Mouse (Mus musculus) brain, embryonic 14.5 days (tissue): ENCODE data around the gene Trpm3.

ENCODE experiments used
- CTCF ChIP-seq: fragments of 200-500 bp; IDR thresholded peaks from 2 replicates; pipeline ENCODE4 v1.5.1; 2012; ENCODE audit warnings: inconsistent platforms, mild to moderate bottlenecking, moderate library complexity, borderline replicate concordance; ENCODE audit not compliant: insufficient read depth, insufficient read length; ENCODE audit errors: extremely low read depth
- POLR2A ChIP-seq: fragments of 200-500 bp; IDR thresholded peaks from 2 replicates; pipeline ENCODE4 v1.6.1; 2012; ENCODE audit warnings: mild to moderate bottlenecking, inconsistent platforms, borderline replicate concordance; ENCODE audit not compliant: poor library complexity, insufficient read depth, insufficient read length, severe bottlenecking; ENCODE audit errors: extremely low read depth

GRCm38 (mm10) chr19:22926753-22927152, 787.9 kb downstream of the Trpm3 start:
- TF ChIP-seq CTCF (no peak), POLR2A (no peak)
